Mouse (Mus musculus) cerebellum, postnatal 10 days (tissue): Measurements from ENCODE around the gene Trnp1.
"Not testable (repeated sequence)": the region's sequence is repeated elsewhere in the genome, so short reads cannot be mapped to it uniquely, and the experiment has no call there.

Experiments used
- DNase-seq, 2 experiments: peaks; one replicate each; pipeline ENCODE4 v3.0.0; 2021; ENCODE audit warnings: mixed read lengths in 2 of 2

Gene Trnp1

DNA sequence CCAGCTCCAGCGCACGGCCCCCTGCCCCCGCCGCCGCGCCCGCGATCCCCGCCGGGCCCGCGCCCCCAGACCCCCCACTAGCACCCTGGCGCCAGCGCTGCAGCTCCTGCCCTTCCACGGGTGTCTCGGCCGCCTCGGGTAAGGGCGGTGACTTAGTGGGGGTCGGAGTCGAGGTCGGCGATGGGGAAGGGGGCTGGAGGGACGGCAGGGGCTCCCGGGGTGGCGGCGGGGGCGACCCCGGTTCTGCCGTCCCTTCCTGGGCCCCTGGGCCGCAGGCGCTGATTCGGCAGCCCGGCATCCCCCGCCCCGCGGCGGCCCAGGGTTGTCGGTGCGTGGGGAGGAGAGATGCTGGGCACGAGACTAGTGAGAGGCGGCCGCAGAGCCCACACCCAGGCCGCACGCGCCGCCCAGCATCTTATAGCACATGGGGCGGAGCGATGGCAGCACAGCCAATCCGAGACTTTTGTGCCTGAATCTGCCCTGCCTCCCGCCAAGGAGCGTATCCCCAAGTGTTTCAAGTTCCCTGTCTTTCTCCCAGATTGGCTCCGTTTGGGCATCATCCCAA is at the start of gene Trnp1:
TSS of gene Trnp1 (minus strand) at position 391 of the 565 bp plus-strand sequence.
- peak; percentile 90 to 93 for DNase-seq

DNA sequence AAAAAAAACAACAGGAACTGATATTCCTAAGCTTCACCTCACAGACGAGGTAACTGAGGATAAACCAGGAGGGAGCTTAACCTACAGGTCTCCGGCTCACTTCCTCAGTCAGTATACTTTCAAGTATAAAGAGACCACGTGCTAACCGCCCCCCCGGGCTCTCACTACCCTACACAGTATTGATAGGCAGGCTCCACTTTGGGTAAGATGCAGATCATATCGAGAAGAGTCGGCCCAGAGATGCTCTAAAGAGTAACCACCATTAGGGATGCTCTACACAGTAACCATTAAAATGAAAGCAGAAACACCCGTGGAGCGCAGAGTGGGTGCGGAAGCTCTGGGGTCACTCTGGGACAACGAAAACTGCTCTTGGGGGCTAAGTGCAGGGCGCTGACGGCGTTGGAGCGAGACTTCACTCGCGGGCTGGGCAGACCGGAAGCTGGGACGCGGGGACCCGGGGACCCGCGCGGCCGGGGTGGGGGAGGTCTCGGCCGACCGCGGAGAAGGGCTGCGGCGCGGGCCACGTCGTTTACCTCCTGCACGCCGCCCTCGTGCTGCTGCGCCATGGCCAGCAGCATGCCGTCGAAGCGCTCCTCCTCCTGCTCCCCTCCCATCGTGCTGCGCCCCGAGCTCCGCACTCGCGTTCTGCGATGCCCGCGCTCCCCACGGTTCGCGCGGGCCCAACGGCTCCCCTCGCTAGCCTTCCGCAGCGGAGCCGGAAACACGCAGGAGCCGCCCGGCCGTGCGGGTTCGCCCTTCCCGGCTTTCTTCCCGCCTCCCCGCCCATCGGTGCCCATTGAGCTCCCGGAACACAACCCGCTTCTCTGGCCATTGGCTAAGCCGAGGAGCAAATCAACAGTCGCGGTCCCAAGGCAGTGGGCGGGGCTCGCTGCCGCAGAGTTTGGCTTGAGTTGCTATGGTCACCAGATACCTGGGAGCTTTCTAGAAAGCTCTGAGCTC is 47.2 kb upstream of the Trnp1 start, which contains the start of gene Nudc:
TSS of gene Nudc (minus strand) at position 725 of the 960 bp plus-strand sequence.
- peak; percentile 97 to 98 for DNase-seq

DNA sequence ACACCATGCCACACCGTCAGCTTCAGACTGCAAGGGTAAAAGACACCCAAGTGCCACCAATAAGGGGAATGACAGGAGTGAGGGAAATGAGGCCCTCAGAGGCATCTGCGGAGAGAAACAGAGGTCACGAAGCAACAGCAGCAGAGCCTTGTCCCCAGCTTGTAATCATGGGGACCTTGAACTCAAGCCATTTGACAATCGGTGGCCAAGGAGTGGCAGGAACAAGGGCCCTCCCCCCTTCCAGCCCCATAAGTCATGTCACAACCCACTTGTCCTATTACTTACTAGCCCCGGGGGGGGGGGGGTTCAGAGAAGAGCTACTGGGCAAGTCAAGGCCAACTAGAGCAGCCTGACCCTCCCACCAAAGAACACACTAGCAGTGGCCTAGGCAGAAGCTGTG is 38.3 kb upstream of the Trnp1 start:
- DNase-seq: no peak

DNA sequence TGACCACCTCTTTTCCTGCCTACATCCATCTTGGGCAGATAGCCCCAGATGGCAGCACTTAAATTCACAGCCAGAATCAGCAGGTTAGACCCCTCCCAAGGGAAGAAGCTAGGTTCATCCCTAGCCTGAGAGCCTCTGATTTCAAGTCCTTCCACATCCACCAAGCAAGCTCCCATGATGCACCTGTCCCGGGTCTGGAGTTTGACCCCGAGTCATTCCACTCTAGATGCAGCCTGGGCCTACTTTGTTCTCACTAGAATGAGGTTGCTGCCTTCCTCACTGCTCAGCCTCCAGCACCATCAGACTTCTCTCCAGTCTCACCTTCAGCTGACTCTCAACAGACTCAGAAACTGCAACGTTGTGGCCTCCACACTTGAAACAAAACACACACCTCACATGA is 37.7 kb upstream of the Trnp1 start:
- DNase-seq: no peak

DNA sequence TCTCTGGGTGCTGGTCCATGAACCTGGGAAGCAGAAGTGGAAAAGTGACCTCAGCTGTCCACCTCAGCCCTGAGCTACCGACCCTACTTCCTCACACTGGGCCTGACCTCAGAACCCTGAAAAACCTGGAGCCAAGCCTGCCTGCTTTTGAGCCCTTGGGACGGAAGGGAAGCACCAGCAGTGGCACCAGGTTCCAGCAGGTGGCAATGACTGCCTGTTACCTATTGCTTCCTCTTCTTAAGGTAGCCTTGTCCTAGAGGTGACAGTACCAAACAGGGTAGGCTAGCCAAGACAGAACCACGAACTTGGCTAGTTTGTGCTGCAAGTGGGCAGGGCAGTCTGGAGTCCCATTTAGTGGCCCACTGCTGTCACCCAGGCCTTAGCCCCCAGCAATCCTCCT is 34.4 kb upstream of the Trnp1 start:
- DNase-seq: no peak

DNA sequence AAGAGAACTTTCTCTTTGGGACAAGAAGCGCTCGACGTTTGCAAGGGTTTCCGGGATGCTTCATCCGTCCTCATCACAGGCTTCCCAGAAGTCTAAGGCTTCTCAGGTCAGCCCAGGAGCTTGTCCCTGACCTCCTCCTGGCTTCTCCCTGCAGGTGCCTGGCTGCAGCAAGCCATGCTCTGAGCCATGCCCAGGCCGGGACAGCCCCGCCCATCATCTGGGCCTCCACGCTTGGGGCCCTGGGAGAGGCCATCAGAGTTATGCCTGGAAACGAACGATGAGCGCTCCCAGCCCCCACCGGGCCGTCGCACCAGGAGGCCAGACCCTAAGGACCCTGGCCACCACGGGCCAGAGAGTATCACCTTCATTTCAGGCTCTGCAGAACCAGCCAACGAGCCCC is 29.4 kb upstream of the Trnp1 start:
- no peak for DNase-seq

DNA sequence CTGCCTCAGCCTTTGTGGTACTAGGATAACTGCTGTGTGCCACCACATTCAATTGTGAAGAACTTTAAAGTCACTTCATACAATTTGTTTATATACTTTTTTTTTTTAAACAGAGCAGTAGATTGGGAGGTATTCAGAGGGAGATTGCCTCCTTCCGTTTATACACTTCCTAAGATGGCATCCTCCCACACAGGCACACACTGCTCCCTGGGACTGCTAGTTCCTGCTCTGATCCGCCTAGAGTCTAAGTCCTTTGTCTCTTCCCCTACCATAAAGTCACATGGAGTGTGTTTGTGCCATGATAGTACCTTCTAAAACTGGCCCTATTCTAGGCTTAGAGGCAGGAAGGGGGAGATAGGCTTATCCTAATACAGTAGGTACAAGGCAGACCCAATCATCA is 23.2 kb upstream of the Trnp1 start:
- no peak for DNase-seq

DNA sequence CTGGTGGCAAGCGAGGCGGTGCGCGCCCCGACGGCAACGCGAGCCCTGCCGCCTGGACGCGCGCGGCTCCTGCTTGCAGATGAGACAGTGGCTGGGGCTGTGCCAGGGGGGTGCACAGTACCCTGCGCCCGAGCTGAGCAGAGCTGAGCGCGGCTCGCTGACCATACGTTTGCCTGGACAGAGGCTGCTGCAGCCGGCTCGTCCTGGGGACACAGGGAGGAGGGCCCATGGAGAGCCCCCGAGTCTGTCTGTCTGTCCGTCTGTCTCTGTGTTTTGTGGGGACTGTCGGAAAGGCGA is 21.0 kb upstream of the Trnp1 start:
- peak; percentile 49 to 52 for DNase-seq

DNA sequence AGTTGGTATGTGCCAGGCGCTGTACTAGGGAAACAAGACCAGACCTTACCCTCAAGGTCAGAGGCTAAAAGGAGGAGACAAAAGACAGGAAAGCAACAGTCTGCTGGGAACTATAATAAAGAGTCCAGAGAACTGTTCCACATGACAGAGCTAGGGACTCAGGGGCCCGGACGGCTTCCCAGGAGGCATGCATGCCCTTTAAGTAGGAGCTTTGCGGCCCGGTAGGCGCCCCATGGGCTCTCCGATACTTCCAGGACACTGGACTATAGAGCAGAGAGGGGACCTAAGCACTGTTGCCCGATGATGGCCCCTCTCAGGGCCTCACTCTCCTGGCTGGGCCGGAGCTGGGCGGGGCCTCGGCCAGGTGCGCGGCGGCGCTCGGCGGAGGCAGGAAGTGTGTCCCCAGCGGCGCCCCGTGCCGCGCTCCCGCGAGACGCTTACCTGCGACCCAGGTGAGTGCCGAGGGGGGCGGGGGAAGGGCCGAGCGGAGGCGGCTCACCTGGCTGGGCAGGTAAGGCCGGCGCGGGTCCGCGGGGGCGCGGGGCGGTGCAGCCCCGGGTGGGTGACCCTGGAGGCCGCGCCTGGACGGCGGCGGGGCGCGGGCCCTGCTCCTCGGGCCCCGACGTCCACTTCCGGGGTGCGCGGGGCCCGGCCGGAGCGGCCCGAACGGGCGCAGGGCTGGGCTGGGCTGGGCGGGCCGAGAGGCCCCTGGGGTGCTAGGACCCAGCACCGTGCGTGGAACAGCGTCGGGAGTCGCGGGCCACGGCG is 20.4 kb upstream of the Trnp1 start, which contains the start of gene Kdf1:
TSS of gene Kdf1 (plus strand) at position 363 of the 768 bp plus-strand sequence.
- no peak for DNase-seq

DNA sequence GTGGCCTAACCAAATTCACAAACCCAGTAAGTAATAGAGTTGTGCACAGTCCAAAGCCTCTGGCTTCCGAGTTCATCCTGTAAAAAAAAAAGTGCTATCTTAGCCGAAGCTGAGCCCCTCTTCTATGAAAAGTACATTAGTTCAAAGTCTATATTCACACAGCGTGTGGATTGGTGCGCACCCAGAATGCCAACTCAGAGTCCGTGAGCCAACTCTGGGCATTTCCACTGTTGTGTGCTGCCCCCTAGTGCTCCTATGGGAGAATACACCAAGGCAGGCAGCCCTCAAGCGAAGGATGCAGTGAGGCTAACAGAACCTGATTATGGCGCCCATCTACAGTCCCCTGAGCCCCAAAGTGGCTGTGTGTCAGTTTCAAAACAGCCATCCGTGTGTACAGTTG is 14.6 kb upstream of the Trnp1 start:
- peak; percentile 90 to 92 for DNase-seq

DNA sequence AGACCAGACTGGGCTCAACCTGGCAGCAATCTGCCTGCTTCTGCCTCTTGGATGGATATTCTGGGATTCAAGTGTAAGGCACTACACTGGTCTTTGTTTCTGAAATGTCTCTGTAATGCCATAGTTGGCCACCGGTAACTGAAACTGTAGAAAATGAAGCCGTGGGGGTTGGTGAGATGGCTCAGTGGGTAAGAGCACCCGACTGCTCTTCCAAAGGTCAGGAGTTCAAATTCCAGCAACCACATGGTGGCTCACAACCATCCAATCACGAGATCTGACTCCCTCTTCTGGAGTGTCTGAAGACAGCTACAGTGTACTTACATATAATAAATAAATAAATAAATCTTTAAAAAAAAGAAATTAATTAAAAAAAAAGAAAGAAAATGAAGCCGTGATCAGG is 14.2 kb upstream of the Trnp1 start:
- not testable (repeated sequence) for DNase-seq

DNA sequence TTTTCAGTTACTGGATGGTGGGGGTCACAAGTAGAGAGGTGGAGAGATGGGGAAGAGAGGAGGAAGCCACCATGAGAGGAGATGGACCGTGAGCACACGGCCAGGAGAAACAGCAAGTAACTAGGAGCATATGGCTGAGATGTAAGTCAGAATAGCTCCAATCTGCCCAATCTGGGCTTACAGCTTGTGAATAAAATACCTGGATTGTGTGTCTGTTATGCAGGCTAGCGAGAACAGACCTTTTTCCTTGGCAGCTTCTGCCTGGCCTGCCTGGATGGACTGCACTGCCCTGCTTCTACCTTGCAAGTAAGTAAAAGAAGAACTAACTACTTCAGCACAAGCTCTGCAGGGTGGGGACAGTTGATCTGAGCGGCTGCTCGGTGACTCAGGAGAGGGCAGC is 12.7 kb upstream of the Trnp1 start:
- peak in 1 of 2 experiments; percentile 44 for DNase-seq

DNA sequence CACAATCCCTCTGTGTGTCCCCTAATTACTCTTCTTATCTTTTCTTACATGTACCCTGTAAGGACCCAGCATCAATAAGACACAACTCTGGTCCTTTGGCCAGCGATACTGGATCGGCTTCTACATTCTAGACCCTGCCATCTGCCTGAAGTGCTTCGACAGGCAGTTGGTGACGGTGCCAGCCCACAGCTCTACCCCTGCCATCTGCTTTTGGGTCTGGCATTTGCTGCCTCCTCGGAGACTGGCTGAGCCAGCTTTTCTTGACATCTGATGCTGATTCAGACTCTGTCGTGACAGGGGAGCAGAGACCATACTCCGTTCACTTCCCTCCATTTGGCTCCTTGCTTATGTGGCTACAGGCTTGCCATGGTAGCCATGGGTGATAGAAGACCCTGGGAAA is 10.6 kb upstream of the Trnp1 start:
- peak; percentile 92 to 95 for DNase-seq

DNA sequence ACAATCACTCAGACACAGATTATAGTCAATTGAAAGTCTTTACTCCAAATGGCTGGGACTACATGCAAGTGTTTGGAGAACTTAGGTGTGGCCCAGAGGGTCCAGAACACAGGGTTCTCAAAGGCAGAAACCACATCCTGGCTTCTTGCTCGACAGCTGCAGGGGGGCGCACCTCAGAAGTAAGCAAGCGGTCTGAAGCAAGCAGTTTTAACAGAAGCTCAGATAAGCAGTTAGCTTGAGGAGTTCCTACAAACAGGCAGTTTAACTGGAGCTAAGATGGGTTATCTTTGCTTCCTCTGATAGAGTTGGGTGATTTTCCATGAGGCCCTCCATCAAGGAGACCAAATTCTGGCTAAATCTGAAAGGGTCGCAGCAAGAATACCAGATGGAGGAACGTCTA is 8.2 kb upstream of the Trnp1 start:
- DNase-seq: peak in 1 of 2 experiments; percentile 7

DNA sequence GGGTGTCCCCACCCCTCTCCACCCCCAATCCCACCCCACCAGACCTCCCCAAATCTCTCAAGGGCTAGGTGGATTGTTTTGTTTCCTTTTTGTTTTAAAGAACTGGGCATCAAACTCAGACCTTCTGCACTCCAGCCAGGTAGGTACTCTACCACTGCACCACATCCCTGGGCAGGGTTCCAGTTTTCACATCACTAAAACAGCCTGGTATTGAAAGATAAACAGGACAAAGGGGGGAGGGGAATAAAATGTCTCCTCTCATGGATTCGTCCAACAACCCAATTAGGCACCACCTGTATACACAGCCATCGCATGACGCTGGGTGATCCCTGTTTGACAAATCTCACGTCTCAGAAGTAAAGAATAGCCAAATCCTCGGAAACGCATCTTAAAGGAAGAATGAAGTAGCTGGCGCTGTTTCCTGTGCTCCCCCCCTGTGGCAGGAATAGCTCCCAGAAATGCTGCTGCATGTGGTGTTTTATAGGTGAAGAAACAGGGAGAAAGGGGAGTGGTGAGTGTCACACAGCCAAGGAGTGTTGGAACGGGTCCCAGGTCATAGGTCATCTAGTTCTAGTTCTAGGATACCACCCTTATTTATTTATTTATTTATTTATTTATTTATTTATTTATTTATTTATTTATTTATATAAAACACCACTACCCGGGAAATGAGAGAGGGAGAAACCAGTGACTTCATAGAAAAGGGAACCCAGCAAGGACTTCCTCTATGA is 6.6 kb upstream of the Trnp1 start:
- peak; percentile 44 to 54 for DNase-seq

DNA sequence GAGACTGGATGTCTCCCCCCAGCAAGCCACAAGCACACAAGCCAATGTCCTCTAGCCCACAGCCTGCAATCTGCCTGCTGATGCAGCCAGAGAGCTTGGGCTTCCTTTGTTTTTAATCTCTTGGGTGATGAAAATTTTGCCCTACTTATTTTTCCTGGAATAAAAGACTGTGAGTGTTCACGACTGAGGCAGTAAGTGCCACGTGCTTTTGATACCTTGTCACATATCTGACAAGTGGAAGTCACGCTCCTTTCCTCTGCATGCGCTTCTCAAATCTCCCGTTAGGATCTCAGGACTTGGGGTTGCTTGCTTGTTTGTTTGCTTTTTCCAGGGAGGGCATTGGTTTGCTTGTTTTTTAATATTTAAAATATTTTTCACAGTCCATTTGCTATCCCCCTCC is 6.0 kb upstream of the Trnp1 start:
- DNase-seq: peak in 1 of 2 experiments; percentile 11

DNA sequence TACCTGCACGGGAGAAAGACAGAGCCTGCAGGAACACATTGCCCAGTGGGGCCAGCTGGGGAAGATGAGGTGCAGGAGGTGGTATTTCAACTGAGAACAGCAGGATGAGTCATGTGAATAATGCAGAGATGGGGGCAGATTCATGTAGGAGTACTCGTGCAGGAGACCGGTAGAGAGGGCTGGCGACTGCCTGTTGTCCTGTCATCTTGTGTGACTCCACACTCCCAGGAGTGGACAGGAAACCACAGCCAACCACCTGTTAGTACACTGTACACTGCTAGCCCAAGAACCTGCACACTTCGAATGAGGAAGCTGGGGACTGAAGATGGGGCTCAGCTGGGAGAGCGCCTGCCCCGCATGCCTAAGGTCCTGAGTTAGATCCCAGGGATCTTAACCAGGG is 3.2 kb upstream of the Trnp1 start:
- DNase-seq: no peak

DNA sequence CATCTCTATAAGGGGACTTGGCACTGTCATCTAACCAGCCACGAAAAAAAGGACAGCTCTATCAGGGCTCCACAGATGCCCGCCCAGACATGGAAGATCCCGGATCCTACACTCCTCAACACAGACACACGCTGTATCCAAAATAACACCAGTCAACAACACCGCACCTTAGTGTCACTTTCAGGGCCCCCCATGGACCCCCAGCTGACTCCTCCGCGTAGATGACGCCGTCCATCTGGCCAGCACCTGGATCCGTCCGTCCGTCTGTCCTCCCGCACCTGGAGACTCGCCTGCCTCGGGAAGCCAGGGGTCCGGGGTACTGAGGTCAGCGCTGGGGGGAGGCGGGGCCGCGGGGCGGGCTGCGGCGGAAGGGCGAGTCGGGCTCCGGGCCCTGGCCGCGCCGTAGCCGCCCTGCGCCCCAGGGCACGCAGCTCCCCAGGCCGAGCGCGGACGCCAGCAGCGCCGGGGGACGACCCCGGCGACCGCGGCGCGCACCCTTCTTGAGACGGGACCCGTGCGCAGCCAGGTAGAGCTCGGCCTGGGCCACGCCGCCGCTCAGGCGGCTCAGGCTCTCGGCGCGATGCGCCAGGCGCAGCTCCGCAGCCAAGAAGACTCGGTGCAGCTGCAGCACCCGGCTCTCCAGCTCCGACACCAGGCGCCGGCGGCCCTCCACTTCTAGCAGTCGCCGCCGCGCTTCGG is 740 bp downstream of the Trnp1 start:
- peak; percentile 63 to 70 for DNase-seq

DNA sequence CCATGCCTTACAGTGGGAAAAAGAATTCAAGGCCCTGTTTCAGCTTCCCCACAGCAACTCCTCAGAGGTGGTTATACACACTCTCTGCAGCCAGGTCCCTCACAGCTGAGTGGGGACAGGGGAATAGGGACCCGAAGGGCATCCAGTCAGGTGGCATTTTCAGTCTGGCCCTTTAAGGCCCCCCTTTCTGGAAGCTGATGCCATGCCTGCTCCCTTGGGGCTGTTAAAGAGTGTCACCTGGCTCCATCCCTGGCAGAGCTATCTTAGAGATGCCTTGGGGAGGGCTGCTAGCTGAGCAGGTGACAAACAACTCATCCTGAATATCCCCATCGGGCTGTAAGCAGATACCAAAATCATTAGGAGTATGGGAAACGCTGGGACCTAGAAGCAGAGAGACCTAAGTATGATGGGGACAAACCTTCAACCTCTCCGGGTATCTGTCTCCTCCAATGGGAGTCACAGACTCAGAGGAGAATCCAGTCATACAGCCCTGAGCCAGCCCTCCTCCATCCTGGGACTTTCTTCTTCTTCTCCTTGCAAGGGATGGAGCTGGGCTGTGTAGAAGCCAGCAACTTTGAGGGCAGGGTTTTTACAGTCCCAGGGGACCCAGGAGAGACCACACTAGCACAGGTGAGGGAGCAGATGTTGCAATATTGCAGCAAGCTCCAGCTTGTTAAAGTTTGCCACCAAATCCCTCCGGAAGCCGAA is 1.5 kb downstream of the Trnp1 start:
- peak; percentile 45 to 51 for DNase-seq

DNA sequence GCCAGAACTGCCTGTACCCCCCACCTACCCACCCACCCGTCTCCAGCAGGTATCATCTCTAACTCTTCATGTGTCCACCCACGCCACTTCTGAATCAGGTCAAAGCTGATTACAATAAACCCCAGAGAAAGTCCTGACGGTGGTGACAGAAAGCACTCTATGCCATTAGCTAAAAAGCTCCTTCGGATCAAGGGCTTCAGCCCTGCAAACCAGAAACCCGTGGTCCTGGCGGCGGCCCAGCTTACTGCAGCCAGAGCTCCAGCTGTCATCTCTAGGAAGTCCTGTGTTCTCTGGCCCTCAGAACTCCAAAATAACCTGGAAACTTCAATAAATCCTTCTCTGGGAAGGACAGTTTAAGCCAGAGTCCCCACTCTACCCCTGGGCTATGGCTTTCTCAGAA is 2.6 kb downstream of the Trnp1 start:
- DNase-seq: peak; percentile 86

DNA sequence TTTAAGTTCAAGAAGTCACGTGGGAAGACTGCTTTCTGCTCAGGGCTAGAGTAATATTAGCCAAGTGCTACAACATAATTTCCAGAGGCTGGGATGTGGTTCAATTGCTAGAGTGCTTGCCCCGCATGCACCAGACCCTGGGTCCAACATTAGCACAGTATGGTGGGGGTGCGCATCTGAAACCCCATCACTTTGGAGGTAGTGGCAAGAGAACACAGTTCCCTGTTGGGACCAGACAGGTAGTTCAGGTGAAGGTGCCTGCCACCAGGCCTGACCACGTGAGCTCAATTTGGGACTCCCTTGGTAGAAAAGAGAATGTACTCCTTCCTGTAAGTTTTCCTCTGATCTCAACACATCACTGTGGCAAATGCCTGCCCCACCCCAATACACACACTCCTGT is 3.5 kb downstream of the Trnp1 start:
- no peak for DNase-seq
